Mouse (Mus musculus) left cerebral cortex, adult 2 months (tissue): ENCODE measurements at regions not wholly inside any gene's neighbourhood (a gene's known extent, or its start where the extent isn't known, plus 50 kb on each side); places are given as distances from the start of the nearest gene placed in this dataset.
A peak's percentile ranks its signal among the peaks of the same experiment; 100 is the strongest.

Source experiments
- DNase-seq, 2 experiments: peaks; one replicate each; pipeline ENCODE4 v3.0.0; 2021 to 2022; ENCODE audit warnings: low spot score in 2 of 2, mixed read lengths in 1 of 2; ENCODE audit errors: extremely low spot score in 1 of 2
- H3K27ac ChIP-seq: fragments of 200-600 bp; 2 replicates; pipeline ENCODE4 v1.8.1; 2022
- H3K4me3 ChIP-seq: fragments of 200-600 bp; 2 replicates; pipeline ENCODE4 v1.8.1; 2022
- CTCF ChIP-seq: fragments of 200-600 bp; IDR thresholded peaks from 2 replicates; pipeline ENCODE4 v1.8.1; 2022; ENCODE audit warnings: antibody characterized with exemption, mild to moderate bottlenecking, moderate library complexity
- intact Hi-C: fragments of 180-260 bp; cut with DNase I; formaldehyde crosslinking; loops from one replicate; pipeline ENCODE4 v1.15.1; 2025

GRCm38 (mm10) chr6:93623541-93623940 lies 660.2 kb downstream of the Magi1 start:
- no peak overlapping the region for H3K4me3 ChIP-seq
- no peak for DNase-seq
- no peak for TF ChIP-seq CTCF
- no peak overlapping the region for H3K27ac ChIP-seq
- intact Hi-C loops, result no loop called here

- Histone ChIP-seq H3K27ac (no peak overlapping the region), H3K4me3 (no peak overlapping the region)
- intact Hi-C loops, result no loop called here
- no peak for TF ChIP-seq CTCF
- DNase-seq, result no peak
These were observed 666.8 kb downstream of the Magi1 start for GRCm38 (mm10) chr6:93616926-93617325.

- TF ChIP-seq CTCF, result no peak
- Histone ChIP-seq H3K27ac (no peak overlapping the region), H3K4me3 (no peak overlapping the region)
- intact Hi-C loops, result no loop called here
- DNase-seq, result no peak
These were observed 657.1 kb upstream of the Adamts9 start for GRCm38 (mm10) chr6:93600376-93600775.

- DNase-seq, result no peak
- no peak for TF ChIP-seq CTCF
These were observed 656.1 kb upstream of the Adamts9 start for GRCm38 (mm10) chr6:93599371-93599770.

GRCm38 (mm10) chr6:93589935-93590334 lies 646.6 kb upstream of the Adamts9 start:
- TF ChIP-seq CTCF, result no peak
- Histone ChIP-seq H3K4me3 (no peak overlapping the region), H3K27ac (no peak overlapping the region)
- DNase-seq, result no peak
- intact Hi-C loops, result no loop called here

More at GRCm38 (mm10) chr6:93599371-93599770, 656.1 kb upstream of the Adamts9 start:
- intact Hi-C loops, result no loop called here
- no peak overlapping the region for H3K4me3 ChIP-seq
- no peak overlapping the region for H3K27ac ChIP-seq

GRCm38 (mm10) chr6:93586871-93587270 lies 643.6 kb upstream of the Adamts9 start:
- DNase-seq, result no peak
- no peak for TF ChIP-seq CTCF
- intact Hi-C loops, result no loop called here
- Histone ChIP-seq H3K4me3 (no peak overlapping the region), H3K27ac (no peak overlapping the region)

- intact Hi-C loops, result no loop called here
- no peak overlapping the region for H3K27ac ChIP-seq
- no peak for TF ChIP-seq CTCF
These were observed 637.8 kb upstream of the Adamts9 start for GRCm38 (mm10) chr6:93581141-93581540.

GRCm38 (mm10) chr6:93580716-93581115 lies 637.4 kb upstream of the Adamts9 start:
- intact Hi-C loops, result no loop called here
- DNase-seq, result no peak
- Histone ChIP-seq H3K27ac (no peak overlapping the region), H3K4me3 (no peak overlapping the region)
- TF ChIP-seq CTCF, result no peak

More at GRCm38 (mm10) chr6:93581141-93581540, 637.8 kb upstream of the Adamts9 start:
- no peak for DNase-seq
- no peak overlapping the region for H3K4me3 ChIP-seq

GRCm38 (mm10) chr6:93575249-93575648 lies 632.0 kb upstream of the Adamts9 start:
- H3K27ac ChIP-seq, result no peak overlapping the region
- TF ChIP-seq CTCF, result no peak
- intact Hi-C loops, result no loop called here
- DNase-seq, result no peak
- no peak overlapping the region for H3K4me3 ChIP-seq

- peak; percentile 31 to 32 for DNase-seq
- peak; percentile 6; the same call in 1 of the 2 replicates for TF ChIP-seq CTCF
- intact Hi-C loops, result loop anchor here (5.0 kb wide), 1 partner anchor 83 kb away; no protein-coding TSS in a partner anchor
- Histone ChIP-seq H3K27ac (no peak overlapping the region), H3K4me3 (no peak overlapping the region)
These were observed 630.7 kb upstream of the Adamts9 start for GRCm38 (mm10) chr6:93573679-93574635.

GRCm38 (mm10) chr6:93569866-93570265 lies 626.6 kb upstream of the Adamts9 start:
- no peak overlapping the region for H3K4me3 ChIP-seq
- no peak for DNase-seq
- intact Hi-C loops, result loop anchor here (5.0 kb wide), 1 partner anchor 87 kb away; no protein-coding TSS in a partner anchor
- H3K27ac ChIP-seq, result no peak overlapping the region
- TF ChIP-seq CTCF, result no peak

- Histone ChIP-seq H3K4me3 (no peak overlapping the region), H3K27ac (no peak overlapping the region)
- no peak for DNase-seq
- TF ChIP-seq CTCF, result no peak
- intact Hi-C loops, result no loop called here
These were observed 625.9 kb upstream of the Adamts9 start for GRCm38 (mm10) chr6:93569211-93569610.
